Mouse (Mus musculus) cerebellum, adult 11-12 months (tissue): ENCODE data around the gene Car15.

Source experiments
- DNase-seq: peaks from one replicate; pipeline ENCODE4 v3.0.0; 2022

Gene Car15

GRCm38 (mm10) chr16:17799584-17799983, 38.6 kb downstream of the Car15 start:
- no peak for DNase-seq

GRCm38 (mm10) chr16:17798321-17799180, 39.6 kb downstream of the Car15 start:
- DNase-seq = no peak

GRCm38 (mm10) chr16:17797812-17798311, 40.3 kb downstream of the Car15 start:
- DNase-seq = no peak

- DNase-seq = no peak
These were observed 41.0 kb downstream of the Car15 start, which contains the start of gene Scarf2 for GRCm38 (mm10) chr16:17796971-17797811. Gene Scarf2, plus strand, starts transcription at chr16:17797282.

- DNase-seq = no peak
These were observed 41.6 kb downstream of the Car15 start for GRCm38 (mm10) chr16:17796519-17796918.

- peak; percentile 17 for DNase-seq
These were observed 42.5 kb downstream of the Car15 start for GRCm38 (mm10) chr16:17795643-17796042.

- no peak for DNase-seq
These were observed 44.1 kb downstream of the Car15 start for GRCm38 (mm10) chr16:17794047-17794446.

GRCm38 (mm10) chr16:17792728-17793127, 45.4 kb downstream of the Car15 start:
- DNase-seq = no peak

- DNase-seq = no peak
These were observed 52.8 kb downstream of the Car15 start for GRCm38 (mm10) chr16:17785337-17785736.
